Mouse (Mus musculus): ENCODE data around the gene Zdhhc13.

Gene Zdhhc13

DNA sequence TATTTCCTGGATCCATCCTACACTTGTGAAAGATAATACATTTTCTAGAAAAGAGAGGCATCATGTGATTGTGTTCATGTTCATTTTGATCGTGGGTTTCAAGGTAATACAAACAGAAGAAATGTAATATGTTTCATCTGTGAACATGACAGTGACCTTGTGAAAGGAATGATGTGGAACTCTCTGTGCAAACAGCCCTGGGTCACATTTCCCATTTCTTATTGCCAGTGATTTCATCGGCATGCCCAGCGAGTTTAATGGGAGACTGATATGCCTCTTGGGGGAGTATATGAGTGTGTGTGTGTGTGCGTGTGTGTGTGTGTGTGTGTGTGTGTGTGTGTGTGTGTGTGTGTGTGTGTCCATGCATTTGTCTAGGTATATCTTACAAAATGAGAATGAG is 52.7 kb downstream of the Zdhhc13 start:
- ATAC-seq (ENCODE audit: low TSS enrichment): no peak

DNA sequence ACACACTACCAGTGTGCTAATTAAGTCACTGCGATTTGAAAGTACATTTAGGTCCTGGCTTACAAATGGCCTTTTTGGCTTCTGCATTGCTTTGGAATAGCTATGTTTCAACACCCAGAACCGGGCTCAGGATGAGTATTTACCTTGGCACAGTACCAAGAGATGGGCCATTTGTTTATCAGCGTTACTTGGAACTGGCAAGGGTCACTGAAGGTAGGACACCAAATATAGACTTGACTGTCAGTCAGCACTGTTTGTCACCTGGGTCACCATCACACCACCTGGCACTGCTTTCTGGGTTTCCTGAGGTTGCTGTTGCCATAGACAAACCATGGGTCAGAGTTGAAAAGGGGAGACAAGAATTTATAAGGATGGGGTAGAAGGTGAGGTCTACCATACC is 53.5 kb downstream of the Zdhhc13 start:
- ATAC-seq (ENCODE audit: low TSS enrichment): no peak

DNA sequence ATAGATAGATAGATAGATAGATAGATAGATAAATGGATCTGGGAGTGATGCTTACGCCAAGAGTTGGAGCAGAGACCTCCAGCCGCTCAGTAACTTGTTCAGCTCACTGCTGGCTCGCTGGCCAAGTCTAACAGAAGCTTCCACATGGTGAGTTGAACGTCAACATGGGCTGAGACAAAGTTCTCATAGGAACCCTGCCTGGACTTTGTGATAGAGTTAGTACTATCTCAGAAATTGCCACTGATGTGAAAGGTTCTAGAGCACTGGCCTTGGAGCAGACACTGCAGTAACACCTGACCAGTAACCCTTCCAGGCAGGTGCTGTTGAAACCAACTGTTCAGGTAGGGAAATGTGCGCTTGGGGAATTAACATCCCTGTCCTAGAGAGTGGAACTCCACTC is 54.7 kb downstream of the Zdhhc13 start:
- no peak for ATAC-seq (ENCODE audit: low TSS enrichment)

DNA sequence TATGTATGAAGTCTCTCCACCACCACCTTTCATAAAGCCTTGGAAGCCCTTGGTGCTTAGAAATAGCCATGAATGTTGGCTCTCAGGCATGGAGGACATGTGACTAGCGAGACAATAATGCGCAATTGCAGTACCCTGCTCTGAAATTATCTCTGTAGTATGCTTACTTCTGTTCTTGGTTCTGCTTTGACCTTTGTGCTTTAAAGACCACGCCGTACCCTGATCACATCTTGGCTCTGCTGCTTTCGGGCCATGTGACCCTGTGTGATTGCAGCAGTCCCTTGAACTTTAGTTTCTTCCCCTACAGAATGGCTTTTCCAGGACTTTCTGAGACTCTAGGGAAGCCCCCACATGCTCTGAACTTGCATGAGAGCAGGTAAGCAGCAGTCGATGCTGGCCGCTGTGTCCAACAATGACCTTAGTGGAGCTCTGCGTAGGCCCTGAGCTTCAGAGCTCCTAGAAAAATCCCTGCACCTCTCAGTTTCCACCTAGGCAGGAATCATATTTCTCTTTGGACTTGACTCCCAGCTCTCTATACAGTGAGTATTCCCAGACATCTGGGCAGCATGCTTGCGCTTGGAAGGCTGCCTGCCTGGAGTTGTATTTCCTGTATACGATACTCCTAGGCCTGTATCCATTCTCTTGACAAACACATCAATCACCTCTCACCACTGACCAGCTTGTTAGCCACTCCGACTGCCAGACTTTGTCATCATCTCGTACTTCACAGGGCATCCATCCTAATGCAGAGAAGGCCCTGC is 56.6 kb downstream of the Zdhhc13 start:
- no peak for ATAC-seq (ENCODE audit: low TSS enrichment)

DNA sequence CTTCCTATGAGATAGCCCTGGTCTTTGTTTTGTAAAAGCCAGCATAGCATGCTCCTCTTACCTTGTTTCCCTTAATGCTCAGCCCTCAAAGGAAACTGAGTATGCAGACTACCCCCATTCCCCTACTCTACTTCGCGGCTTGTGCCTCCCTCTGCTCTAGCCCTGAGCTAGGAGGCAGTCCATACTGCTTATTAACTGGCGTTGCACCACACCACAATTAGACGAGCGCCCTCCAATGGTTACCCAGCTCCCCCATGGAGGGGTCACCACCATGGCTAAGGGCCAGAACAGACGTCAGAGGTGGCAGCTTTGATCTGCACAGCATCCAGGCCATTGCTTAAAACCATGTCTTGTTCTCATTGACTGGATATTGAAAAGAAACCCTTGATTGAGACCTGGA is 58.0 kb downstream of the Zdhhc13 start:
- no peak for ATAC-seq (ENCODE audit: low TSS enrichment)

DNA sequence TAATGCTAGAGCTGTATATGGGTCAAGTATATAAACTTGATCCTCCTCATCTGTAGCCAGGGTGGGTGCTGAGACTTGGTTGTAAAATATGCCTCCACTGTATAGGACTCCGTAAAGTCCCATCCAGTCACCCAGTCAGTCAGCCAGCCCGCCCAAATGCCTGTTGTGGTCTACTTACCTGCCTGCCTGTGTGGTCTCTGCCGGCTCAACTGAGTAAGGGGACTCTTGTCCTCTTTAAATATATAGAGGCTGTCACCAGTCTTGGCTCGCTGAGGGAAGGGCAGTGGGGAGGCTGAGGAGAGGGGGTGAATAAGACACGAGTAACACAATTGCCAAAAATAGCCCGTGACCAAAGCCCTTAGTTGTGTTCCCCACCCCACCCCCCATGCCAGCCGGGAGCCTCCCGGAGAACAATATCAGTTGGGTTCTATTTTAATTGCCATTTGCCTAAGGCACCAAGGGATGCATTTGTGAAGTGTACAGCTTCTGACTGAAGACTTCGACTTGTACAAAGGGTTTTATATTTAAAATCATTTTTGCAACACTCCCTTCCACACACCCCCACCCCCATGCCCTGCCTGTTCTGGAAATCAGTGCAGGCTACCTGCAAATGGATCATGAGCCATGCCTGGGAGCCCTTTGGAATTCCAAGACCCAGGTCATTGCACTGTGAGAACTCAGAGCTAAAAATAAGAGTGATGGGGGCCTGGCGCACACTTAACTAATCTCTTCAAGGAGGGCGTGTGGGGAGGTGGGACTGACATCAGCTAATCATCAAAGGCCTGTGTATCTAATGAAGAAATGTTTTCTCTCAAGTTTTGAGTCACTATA is 59.2 kb downstream of the Zdhhc13 start, which contains the start of gene Csrp3:
Gene Csrp3 (minus strand): TSS at position 214 of the 831 bp plus-strand sequence.
- ATAC-seq (ENCODE audit: low TSS enrichment): no peak

DNA sequence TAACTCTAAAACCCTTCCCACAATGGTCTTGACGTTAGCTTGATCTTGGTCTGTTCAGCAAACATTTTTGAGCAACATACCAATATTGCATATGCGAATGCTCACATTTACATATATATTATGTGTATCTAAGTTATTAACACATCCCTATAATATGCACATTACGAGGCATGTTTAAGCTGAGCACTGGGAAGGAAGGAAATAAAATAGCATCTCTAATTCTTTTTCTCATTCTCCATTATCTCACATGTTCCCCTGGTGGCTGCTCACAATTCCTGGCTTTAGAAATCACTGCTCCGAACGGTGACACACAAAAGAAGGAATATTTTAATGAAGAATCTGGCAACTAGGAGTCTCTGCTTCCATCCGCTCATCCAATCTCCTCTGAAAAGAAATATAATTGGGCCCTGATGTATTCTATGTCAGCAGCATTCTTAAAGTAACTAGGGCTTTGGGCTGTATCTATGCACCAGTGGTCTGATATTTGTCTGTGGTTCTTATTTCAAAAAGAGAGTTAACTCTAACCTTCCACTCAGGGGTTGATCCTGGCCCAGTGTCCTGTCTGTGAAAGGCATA is 62.8 kb downstream of the Zdhhc13 start:
- no peak for ATAC-seq (ENCODE audit: low TSS enrichment)

DNA sequence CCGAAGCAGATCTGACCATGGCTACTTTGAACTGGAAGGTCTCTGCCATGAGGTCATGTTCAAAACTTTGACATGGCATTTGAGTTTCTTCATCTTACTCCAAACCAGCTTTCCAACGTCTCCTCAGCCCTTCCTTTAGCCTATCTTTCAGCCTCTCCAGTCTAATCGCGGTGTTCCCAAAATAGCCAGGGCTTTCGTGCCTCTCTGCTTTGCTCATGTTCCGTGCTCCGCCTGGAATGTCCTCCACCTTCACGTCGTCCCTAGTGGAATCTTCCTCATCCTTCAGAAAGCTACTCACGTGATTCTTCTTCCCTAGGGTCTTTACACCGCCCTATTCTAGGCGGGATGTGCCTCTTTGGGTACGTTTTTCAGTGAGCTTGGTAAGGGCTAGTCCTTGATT is 64.7 kb downstream of the Zdhhc13 start:
- no peak for ATAC-seq (ENCODE audit: low TSS enrichment)

DNA sequence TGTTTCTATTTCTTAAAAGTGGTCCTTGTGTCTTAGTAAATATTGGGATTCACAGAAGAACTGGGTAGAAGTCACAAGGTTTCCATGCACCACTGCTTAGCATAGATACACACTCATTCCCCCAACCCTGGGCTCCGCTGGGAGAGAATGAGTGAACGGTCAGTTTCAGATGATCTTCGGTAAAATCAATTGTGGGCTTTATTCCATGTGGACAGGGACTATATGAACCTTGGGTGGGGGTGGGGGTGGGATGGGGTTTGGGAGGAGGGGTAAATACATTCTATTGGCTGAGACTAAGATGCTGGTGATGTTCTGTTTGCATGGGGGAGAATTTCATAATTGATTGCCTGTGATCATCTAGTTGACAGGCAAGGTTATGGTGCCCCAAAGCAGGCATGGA is 66.7 kb downstream of the Zdhhc13 start:
- no peak for ATAC-seq (ENCODE audit: low TSS enrichment)

DNA sequence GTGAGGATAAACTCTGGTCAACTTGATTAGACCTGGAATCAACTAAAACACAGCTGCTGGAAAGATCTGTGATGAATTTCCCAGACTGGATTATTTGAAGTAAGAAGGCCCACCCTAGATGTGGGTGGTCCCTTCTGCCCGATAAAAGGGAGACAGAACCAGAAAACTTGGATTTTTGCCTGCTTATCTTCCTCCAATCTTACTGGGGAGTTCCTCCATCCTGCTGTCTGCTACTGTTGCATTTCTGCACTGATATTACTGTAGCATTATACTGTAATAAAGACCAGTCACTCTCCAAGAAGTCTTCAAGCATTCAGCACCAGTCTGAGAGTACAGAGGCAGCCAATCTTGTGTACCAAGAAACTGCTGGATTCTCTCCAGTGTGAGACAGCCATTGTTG is 69.5 kb downstream of the Zdhhc13 start:
- no peak for ATAC-seq (ENCODE audit: low TSS enrichment)

DNA sequence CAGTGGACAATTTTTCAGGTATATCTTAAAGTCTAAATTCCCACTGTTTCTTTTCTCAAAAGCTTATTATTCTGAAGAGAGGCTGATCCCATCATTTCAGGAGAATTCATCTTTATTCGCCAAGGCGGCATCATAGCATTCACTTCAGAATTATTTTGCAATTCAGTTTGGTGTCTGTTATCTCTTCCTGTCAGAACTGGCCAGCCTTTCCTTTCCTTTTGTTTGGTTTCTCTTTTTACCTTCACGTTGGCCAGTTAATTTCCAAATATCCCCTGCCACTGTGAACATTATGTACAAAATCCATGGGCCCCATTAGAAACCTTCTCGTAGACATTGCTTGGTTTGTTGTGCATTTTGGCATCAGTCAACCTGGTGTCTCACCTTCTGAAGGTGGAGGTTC is 70.6 kb downstream of the Zdhhc13 start:
- ATAC-seq (ENCODE audit: low TSS enrichment): no peak

DNA sequence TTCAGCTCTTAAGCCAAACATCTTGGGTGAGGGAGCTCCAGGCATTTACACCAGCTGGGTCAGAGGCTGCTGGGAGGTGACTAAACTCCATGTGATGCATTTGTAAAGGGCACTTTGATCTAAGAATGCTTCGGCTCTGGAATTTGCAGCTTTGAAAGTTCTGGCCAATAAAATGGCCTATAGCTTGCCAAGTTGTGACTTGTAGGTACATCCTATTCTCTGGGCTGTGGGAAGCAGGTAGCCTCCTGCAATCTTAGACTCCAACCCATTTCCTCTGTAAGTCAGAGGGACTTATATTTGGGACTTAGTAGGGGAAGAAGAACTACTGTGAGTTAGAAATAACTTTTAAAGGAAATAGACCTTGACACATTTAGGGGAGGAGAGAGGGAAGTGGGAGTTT is 72.1 kb downstream of the Zdhhc13 start:
- no peak for ATAC-seq (ENCODE audit: low TSS enrichment)

DNA sequence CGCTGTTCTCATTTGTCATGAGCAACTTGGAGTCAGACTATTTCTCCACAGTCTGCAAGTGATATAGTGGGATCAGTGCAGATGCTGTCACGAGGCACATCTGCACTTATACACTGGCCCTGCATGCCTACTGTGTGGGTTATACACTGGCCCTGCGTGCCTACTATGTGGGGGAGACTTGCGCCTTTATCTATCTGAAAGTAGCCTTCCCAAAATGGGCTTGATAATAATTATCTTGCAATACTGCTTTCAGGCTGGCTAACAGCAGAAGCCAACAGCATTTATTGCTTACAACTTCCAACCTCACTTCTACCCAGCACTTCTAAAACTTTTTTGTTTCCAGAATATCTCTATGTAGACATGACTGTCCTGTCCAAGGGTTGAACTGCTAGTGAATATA is 73.0 kb downstream of the Zdhhc13 start:
- no peak for ATAC-seq (ENCODE audit: low TSS enrichment)

DNA sequence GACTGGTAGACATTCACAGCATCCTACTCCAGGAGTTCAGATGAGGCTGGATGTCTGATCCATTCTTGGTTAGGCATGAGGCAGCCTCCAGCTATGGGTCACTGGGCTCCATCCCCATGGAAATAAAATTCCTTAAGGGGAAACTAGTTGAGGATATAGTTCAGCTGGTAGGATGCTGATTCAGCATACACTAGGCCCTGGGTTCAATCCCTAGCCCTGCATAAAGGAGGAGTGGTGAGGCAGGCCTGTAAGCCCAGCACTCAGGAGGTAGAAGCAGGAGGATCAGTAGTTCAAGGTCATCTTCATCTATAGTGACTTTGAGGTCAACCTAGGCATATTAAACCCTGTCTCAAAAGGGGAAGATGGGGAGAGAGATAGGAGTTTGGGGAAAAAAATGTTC is 75.4 kb downstream of the Zdhhc13 start:
- ATAC-seq (ENCODE audit: low TSS enrichment): no peak

DNA sequence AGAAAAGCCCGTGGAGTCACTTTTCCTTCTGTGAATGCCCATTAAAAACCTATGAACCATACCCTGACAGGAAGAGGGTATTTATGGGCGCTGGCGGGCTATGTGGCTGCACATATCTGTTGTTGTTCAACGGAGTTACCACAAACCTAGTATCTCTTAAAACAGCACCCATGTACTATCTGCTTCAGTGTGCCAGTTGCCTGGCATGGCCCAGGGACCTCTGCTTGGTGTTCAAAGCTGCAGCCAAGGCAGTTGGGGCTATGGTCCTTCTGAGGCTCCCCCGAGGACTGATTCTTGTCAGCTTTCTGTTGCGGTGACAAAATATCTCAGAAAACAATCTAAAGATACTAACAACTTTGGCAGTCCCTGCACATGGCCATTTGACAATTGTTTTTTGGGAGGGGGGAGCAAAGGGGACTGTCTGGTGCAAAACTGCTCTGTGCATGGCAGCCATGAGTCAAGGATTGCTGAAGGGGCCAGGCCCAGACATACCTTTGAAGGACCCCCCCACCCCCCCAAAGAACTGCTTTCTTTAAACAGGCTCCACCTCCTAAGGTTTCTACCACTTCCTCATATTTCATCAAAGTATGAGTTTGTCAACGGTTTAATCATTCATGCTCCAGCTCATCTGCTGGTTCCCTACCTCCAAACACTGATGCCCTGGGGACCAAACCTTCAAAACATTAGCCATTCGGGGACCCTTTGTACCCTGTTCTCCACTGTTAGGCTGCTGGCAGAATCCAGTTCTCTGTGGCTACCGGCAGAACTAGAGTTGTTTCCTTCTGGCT is 76.1 kb downstream of the Zdhhc13 start:
- ATAC-seq (ENCODE audit: low TSS enrichment): no peak

DNA sequence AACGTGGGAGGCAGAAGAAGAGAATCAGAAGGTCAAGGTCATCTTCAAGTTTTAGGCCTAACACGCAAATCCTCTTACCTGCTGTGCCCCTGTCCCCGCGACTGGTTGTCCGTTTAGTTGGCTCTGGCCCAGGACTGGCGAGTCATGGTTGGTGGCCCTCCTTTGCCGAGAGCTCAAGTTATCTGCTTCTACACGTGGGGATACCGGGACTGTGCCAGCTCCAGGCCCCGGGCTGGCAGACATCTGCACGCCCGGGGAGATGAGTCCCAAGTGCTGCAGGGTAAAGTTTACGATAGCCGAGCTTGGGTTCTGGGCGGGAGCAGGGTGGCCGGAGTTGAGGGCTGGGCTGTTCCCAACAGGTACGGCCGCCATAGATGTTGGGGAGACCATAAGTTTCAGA is 78.8 kb downstream of the Zdhhc13 start:
- ATAC-seq (ENCODE audit: low TSS enrichment): no peak

DNA sequence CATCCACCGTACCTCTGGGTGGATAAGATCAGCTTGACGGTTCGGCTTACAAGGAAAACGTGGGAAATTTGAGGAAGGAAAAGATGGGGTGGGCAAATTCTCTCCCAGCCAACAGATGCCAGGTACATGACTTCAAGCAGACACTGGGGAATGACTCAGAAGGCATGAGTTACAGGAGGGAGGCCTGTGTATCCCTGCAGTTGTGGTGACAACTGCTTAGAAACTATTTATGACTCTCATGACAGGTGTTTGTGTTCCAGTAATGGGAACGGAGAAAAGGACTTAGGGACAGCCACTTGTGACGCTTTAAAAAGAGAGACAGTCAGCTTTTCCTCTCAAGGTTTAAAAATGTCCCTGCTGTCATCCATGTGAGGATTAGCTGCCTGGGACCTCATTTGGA is 81.3 kb downstream of the Zdhhc13 start:
- no peak for ATAC-seq (ENCODE audit: low TSS enrichment)

DNA sequence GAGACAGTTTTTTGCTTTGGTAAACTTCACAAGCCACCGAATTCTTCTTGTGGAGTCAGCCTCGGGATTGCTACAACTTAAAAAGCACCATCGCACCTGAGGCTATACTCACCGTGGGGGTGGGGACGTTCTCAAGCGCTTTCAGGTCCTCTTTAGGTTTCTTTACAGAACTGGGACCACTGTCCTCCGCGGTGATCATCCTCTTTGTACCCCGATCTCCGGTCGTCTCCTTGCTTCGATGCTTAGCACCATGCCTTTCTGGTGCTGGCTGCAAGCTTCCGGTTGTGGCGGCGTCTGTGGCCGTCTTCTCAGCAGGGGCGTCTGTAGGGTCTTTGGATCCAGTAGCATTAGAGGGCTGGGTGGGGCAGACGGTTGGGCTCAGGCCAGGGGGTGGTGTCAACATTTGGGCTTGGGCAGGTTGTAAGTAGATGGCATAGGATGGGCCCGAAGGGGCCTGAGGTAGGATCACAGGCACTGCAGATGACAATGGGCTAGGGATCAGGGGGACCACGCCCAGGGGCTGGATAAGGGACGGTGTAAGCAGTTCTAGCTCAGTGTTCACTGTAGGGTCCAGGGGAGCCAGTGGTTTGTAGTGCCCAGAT is 81.9 kb downstream of the Zdhhc13 start:
- ATAC-seq (ENCODE audit: low TSS enrichment): no peak

DNA sequence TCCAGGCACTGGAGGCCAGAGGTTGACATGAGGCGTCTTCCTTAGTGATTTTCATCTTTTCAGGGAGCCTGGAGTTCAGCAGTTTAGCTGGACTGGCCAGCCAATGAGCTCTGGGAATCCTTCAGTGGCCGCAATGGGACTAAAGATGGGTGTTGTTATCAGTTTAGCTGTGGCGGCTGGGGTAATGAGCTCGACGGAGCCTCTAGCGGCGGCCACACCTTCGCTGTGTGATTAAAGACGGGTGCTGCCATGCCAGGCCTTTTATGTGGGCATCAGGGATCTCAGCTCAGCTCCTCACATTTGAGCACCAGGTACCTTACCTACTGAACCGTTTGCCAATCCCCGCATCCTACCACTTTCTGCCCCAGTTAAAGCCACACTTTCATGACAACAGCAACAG is 82.5 kb downstream of the Zdhhc13 start:
- ATAC-seq (ENCODE audit: low TSS enrichment): no peak

DNA sequence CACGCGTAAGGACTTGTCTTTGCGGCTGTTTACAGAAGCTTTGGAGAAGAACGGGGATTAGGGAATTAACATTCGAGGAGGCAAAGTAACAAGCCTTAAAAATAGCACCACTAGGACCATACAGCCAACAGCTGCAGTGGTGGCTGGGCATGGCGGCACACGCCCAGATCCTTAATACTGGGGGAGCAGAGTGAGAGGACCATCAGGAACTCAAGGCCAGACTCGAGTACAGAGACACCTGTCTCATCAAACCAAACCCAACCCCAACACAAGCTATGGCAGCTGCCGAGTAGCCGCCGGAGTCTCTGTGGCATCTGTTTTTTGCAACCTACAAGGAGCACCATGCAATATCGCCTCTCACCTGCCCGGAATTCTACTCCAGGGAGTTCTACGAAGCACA is 86.3 kb downstream of the Zdhhc13 start:
- ATAC-seq (ENCODE audit: low TSS enrichment): no peak

DNA sequence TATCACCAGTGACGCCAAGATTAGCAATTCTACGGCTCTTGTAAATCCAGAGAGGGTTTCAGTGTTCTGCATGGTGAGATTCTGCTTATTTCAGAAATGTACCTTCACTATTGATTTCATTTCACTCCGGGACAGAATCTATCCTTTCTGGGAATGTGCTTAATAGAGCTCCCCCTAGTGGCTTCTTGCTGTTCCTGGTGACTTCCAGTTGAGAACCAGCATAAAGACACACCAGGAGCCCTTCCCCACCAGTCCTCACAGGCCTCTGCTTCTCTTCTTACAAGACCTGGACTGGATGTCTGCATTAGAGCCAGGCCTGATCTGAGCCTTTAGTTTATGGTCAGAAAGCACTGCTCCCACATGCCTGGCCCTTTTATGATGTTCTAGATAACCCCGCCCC is 87.7 kb downstream of the Zdhhc13 start:
- ATAC-seq (ENCODE audit: low TSS enrichment): peak; percentile 64; the same call in 1 of the 2 replicates
